Mouse (Mus musculus) myocyte (in vitro differentiated cells): ENCODE results near the gene Kcna7.

Experiments
- E2F4 ChIP-seq: IDR thresholded peaks from one replicate; pipeline ENCODE4 v1.6.1; 2011; ENCODE audit warnings: mild to moderate bottlenecking, control low read depth, moderate library complexity; ENCODE audit not compliant: insufficient read depth
- MAX ChIP-seq: IDR thresholded peaks from one replicate; pipeline ENCODE4 v1.6.1; 2011; ENCODE audit warnings: low read depth, mild to moderate bottlenecking, control low read depth
- MYOG ChIP-seq, 3 experiments: IDR thresholded peaks; one replicate each; pipeline ENCODE4 v1.6.1; 2011; ENCODE audit warnings: control low read depth in 2 of 3, low read depth in 2 of 3, mild to moderate bottlenecking in 2 of 3; ENCODE audit not compliant: insufficient read length in 2 of 3, control insufficient read depth in 1 of 3, insufficient read depth in 1 of 3
- POLR2A ChIP-seq: IDR thresholded peaks from one replicate; pipeline ENCODE4 v1.6.1; 2011; ENCODE audit warnings: low read depth, mild to moderate bottlenecking, control low read depth, moderate library complexity; ENCODE audit not compliant: insufficient read length
- POLR2AphosphoS2 ChIP-seq: IDR thresholded peaks from one replicate; pipeline ENCODE4 v1.6.1; 2011; ENCODE audit warnings: low read depth, control low read depth; ENCODE audit not compliant: insufficient read length
- TCF12 ChIP-seq: IDR thresholded peaks from one replicate; pipeline ENCODE4 v1.6.1; 2011; ENCODE audit warnings: mild to moderate bottlenecking, control low read depth; ENCODE audit not compliant: poor library complexity, insufficient read depth, severe bottlenecking
- USF1 ChIP-seq: IDR thresholded peaks from one replicate; pipeline ENCODE4 v1.6.1; 2011; ENCODE audit warnings: low read depth, mild to moderate bottlenecking, control low read depth, moderate library complexity

DNA sequence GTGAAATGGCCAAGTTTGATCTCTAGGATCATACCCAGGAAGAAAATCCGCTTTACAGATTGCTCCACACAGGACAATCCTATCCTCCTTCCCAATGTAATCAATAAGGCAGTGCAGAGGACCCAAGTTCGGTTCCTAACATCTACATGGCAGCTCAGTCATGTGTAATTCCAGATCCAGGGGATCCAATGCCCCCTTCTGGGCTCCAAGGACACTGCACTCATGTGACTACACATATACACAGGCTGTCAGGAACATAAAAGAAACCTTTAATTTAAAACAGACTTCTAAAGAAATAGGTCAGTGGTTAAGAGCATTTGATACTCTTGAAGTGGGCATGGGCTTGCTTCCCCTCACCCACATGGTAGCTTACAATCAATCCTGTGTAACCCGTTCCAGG is 19.4 kb upstream of the Kcna7 start:
- no peak for TF ChIP-seq POLR2A
- no peak for TF ChIP-seq POLR2AphosphoS2
- no peak for TF ChIP-seq E2F4
- TF ChIP-seq MYOG (IDR thresholded peaks at IDR 0.05; ENCODE audit: control insufficient read depth in 1 of 3, insufficient read depth in 1 of 3, insufficient read length in 2 of 3, low read depth in 2 of 3), result no peak
- TF ChIP-seq USF1, result no peak
- no peak for TF ChIP-seq TCF12
- no peak for TF ChIP-seq MAX
